Mouse (Mus musculus): ENCODE measurements around the gene Smyd3. TPM values are rescaled to one million over a fixed set of nuclear protein-coding genes. Genes with fewer than 3 reads are reported as not detected.

Gene Smyd3
- polyA plus RNA-seq, 1 experiment = 10.6 TPM

DNA sequence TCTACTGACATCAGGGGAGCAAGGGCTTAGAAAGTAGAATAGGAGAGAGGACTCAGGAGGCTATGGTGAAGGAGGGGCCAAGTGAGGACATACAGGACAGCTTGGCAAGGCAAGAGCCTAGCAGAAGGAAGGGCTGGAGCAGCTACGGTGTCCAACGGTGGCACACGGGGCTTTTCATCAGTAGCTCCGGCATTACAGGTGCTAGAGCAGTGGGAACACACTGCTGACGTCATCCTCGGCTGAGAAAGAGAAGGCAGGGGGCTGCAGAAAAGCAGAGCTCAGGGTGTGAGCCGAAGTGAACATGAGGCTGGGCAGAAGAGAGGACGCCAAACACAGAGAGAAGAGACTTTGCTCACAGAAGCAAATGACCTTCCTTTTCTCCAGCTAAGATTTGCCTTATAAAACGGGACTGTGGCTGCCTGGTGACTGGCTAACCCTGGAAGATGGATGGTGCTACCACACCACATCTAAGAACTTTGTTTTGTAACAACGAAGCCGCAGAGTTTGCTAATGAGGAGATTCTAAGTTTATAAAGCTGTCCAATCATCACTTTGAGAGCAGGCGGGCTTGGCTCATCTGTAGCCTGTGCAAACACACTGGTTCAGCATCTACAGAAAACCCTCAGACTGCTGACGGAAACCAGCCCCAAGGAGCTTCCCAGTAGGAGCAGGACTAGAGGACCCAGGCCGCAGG, 453.1 kb downstream of the Smyd3 start:
- Histone ChIP-seq H3K36me3 (ENCODE audit: control insufficient read depth, insufficient read depth) (no peaks in the 10 kb centered on the region), H3K79me2 (ENCODE audit: control insufficient read depth, insufficient read depth) (no peaks in the 10 kb centered on the region), H3ac (ENCODE audit: control insufficient read depth, insufficient read length, low read depth) (no peak overlapping the region), H3K4me3 (ENCODE audit: insufficient read depth, poor library complexity, severe bottlenecking) (no peak overlapping the region), H3K27me3 (ENCODE audit: control insufficient read depth, insufficient read depth, insufficient read length) (no peaks in the 10 kb centered on the region), H3K79me3 (ENCODE audit: low read depth) (no peaks in the 10 kb centered on the region)
- TF ChIP-seq USF1 (IDR thresholded peaks at IDR 0.05; ENCODE audit: low read depth) (no peak), CEBPB (IDR thresholded peaks at IDR 0.05; ENCODE audit: low read depth) (no peak), MAX (IDR thresholded peaks at IDR 0.05) (no peak), FOSL1 (IDR thresholded peaks at IDR 0.05; ENCODE audit: insufficient read depth, low read length, poor library complexity, severe bottlenecking) (no peak), CTCF (IDR thresholded peaks at IDR 0.05; ENCODE audit: control insufficient read depth, insufficient read depth, insufficient read length) (no peak), MYOD1 (IDR thresholded peaks at IDR 0.05; ENCODE audit: control insufficient read depth, insufficient read length, low read depth) (no peak), MYOG (IDR thresholded peaks at IDR 0.05; ENCODE audit: control insufficient read depth, extremely low read depth, insufficient read length) (no peak)

DNA sequence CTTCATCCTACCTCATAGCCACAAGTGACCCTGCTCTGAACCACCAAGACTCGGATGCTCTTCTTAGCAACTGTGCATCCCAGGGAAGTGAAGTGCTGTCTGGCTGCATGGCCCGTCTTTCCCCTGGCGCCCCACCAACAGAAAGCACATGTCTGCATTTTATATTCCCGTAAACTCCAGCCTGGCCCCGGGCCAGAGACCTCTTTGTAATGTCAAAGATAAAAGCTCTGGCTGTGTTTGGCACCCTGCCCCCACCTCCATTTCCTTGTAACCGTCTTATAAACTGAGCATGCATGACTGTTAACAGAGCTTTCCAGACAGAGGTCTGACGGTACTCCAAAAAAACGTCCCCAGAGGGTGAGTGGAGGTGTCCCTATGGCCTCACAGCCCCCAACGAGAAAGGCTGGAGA, 456.1 kb downstream of the Smyd3 start:
- Histone ChIP-seq H3K79me3 (ENCODE audit: low read depth) (no peaks in the 10 kb centered on the region), H3K27me3 (ENCODE audit: control insufficient read depth, insufficient read depth, insufficient read length) (no peaks in the 10 kb centered on the region), H3K4me3 (ENCODE audit: insufficient read depth, poor library complexity, severe bottlenecking) (no peak overlapping the region), H3K79me2 (ENCODE audit: control insufficient read depth, insufficient read depth) (no peaks in the 10 kb centered on the region), H3ac (ENCODE audit: control insufficient read depth, insufficient read length, low read depth) (no peak overlapping the region), H3K36me3 (ENCODE audit: control insufficient read depth, insufficient read depth) (no peaks in the 10 kb centered on the region)
- TF ChIP-seq CTCF (IDR thresholded peaks at IDR 0.05; ENCODE audit: control insufficient read depth, insufficient read depth, insufficient read length) (no peak), CEBPB (IDR thresholded peaks at IDR 0.05; ENCODE audit: low read depth) (no peak), MYOG (IDR thresholded peaks at IDR 0.05; ENCODE audit: control insufficient read depth, extremely low read depth, insufficient read length) (no peak)

DNA sequence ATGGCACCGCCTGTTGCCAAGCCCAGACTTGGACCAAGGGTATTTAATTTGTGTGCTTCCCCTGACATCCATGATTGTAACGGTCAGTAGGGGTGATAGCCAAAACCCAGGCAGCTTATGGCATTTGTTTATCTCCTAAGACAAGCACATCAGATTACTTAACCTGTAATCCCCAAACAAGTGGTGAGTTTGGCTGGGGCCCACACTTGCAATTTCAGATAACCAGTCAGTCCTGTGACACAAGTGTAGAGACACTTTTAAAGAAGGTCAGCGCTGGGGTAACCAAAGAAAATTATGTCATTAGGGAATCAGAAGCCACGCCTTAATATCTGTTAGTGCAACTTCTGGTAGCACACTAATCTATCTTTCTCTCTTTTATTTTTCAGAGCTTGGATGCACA, 456.8 kb downstream of the Smyd3 start:
- Histone ChIP-seq H3K79me3 (ENCODE audit: low read depth) (no peaks in the 10 kb centered on the region), H3K36me3 (ENCODE audit: control insufficient read depth, insufficient read depth) (no peaks in the 10 kb centered on the region), H3K27me3 (ENCODE audit: control insufficient read depth, insufficient read depth, insufficient read length) (no peaks in the 10 kb centered on the region), H3ac (ENCODE audit: control insufficient read depth, insufficient read length, low read depth) (no peak overlapping the region), H3K4me3 (ENCODE audit: insufficient read depth, poor library complexity, severe bottlenecking) (no peak overlapping the region), H3K79me2 (ENCODE audit: control insufficient read depth, insufficient read depth) (no peaks in the 10 kb centered on the region)
- TF ChIP-seq MAX (IDR thresholded peaks at IDR 0.05) = no peak
- TF ChIP-seq USF1 (IDR thresholded peaks at IDR 0.05; ENCODE audit: low read depth) = no peak
- no peak for TF ChIP-seq MYOD1 (IDR thresholded peaks at IDR 0.05; ENCODE audit: control insufficient read depth, insufficient read length, low read depth)
- no peak for TF ChIP-seq FOSL1 (IDR thresholded peaks at IDR 0.05; ENCODE audit: insufficient read depth, low read length, poor library complexity, severe bottlenecking)
- no peak for TF ChIP-seq CEBPB (IDR thresholded peaks at IDR 0.05; ENCODE audit: low read depth)

DNA sequence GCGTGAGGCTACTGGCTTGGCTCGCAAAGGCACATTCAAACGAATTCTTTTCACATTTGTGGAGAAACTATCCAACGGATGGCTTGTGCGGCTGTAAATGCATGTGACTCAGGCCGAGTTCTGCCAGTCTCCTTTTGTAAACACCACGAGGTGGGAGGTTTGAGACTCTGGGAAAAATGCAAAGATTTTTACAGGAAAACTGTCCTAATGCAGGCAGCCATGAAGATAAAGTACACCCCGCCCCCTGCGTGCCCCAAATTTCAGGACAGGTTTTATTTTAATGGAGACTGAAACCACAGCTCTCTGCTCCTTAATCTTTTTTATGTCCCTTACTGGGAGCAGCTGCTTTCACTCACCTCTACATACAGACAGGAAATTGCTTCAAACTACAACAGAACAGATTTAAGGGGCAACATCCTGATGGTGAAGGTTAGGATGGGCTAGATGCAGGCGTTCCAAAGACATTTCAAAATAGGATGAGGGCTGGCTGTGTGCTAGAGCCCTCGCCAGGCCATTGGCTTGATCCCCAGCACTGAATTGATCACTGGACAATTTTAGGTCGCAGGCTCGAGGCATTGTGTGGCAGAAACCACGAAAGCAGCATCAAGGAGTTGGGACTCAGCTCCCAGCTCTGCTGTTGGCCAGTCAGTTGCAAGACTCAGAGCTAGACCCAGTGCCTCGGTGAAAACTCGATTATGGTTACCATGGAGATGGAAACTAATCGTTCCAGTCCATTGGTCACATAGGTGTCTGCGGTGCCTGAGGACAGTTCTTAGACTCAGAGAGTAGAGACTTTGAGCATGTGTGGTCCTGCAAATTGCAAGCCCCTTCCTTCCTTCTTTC, 457.5 kb downstream of the Smyd3 start:
- no peak overlapping the region for H3K4me3 ChIP-seq (ENCODE audit: insufficient read depth, poor library complexity, severe bottlenecking)
- H3K79me2 ChIP-seq (ENCODE audit: control insufficient read depth, insufficient read depth) = no peaks in the 10 kb centered on the region
- TF ChIP-seq FOSL1 (IDR thresholded peaks at IDR 0.05; ENCODE audit: insufficient read depth, low read length, poor library complexity, severe bottlenecking) (no peak), CEBPB (IDR thresholded peaks at IDR 0.05; ENCODE audit: low read depth) (no peak), MAX (IDR thresholded peaks at IDR 0.05) (no peak), USF1 (IDR thresholded peaks at IDR 0.05; ENCODE audit: low read depth) (no peak)
- H3K36me3 ChIP-seq (ENCODE audit: control insufficient read depth, insufficient read depth) = no peaks in the 10 kb centered on the region
- no peaks in the 10 kb centered on the region for H3K27me3 ChIP-seq (ENCODE audit: control insufficient read depth, insufficient read depth, insufficient read length)
- H3ac ChIP-seq (ENCODE audit: control insufficient read depth, insufficient read length, low read depth) = no peak overlapping the region
- no peaks in the 10 kb centered on the region for H3K79me3 ChIP-seq (ENCODE audit: low read depth)

DNA sequence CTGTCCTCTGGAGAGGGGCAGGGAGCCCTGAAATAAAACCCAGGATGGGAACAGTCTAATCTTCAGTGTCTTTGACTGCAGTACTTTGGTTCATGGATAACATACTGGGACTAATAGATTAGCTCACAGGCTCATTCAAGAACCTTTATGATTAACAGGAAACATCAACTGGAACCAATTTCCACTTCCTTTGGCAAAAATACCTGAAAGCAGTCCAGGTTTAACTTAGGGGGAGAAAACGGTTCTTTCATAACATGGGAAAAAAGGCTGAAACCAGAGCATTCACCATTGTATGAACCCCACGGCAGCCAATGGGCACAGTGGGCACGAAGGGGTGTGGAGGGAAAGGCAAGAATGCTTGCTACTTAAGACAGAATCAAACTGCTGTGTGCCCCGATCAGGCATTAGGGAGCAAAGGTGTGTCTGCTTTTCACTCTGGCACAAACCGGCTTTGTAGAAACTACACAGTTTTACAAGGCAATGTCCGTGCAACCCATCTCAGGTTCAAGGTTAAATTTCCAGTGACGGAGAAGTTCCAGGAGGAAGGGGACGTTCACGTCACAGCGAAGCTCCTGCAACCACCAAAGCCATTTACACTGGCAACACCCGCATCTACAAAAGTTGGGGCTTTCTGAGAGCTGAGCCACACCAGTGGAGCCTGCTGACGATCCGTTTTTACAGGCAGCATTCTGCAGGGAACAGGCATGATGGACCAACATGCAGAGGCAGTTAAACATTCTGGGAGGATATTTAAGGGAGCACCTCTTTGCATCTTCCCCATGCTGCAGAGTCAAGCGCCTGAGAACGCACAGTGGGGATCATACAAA, 458.3 kb downstream of the Smyd3 start:
- Histone ChIP-seq H3K4me3 (ENCODE audit: insufficient read depth, poor library complexity, severe bottlenecking) (no peak overlapping the region), H3K79me2 (ENCODE audit: control insufficient read depth, insufficient read depth) (no peaks in the 10 kb centered on the region), H3K36me3 (ENCODE audit: control insufficient read depth, insufficient read depth) (no peaks in the 10 kb centered on the region), H3ac (ENCODE audit: control insufficient read depth, insufficient read length, low read depth) (no peak overlapping the region), H3K27me3 (ENCODE audit: control insufficient read depth, insufficient read depth, insufficient read length) (no peaks in the 10 kb centered on the region), H3K79me3 (ENCODE audit: low read depth) (no peaks in the 10 kb centered on the region)
- TF ChIP-seq MYOG (IDR thresholded peaks at IDR 0.05; ENCODE audit: control insufficient read depth, extremely low read depth, insufficient read length) (no peak), USF1 (IDR thresholded peaks at IDR 0.05; ENCODE audit: low read depth) (no peak), CTCF (IDR thresholded peaks at IDR 0.05; ENCODE audit: control insufficient read depth, insufficient read depth, insufficient read length) (no peak), MYOD1 (IDR thresholded peaks at IDR 0.05; ENCODE audit: control insufficient read depth, insufficient read length, low read depth) (no peak), MAX (IDR thresholded peaks at IDR 0.05) (no peak), FOSL1 (IDR thresholded peaks at IDR 0.05; ENCODE audit: insufficient read depth, low read length, poor library complexity, severe bottlenecking) (no peak), CEBPB (IDR thresholded peaks at IDR 0.05; ENCODE audit: low read depth) (no peak)

Data from C2C12 (cell line).